Mouse (Mus musculus): ENCODE results near the gene Gapdhs. TPM values are rescaled to one million over a fixed set of nuclear protein-coding genes. Genes with fewer than 3 reads are reported as not detected.

Gene Gapdhs
- polyA plus RNA-seq, 1 experiment from 2014 or later: not detected

GRCm38 (mm10) chr7:30717006-30717715 lies 26.3 kb downstream of the Gapdhs start:
- H3K4me1 ChIP-seq (replicated peaks): peaks cover 24% of the 10 kb centered on the region
- no peak overlapping the region for H3K9ac ChIP-seq
- H3K4me2 ChIP-seq: peak overlapping the region; percentile 73
- ATAC-seq (ENCODE audit: low read depth) (peak; percentile 95), DNase-seq (peak; percentile 91)
- H3K27me3 ChIP-seq: peaks cover 36% of the 10 kb centered on the region
- no peaks in the 10 kb centered on the region for H3K9me3 ChIP-seq (replicated peaks)
- peak overlapping the region; percentile 48 for H3K4me3 ChIP-seq (replicated peaks)
- WGBS (ENCODE audit: insufficient replicate concordance): 2% methylated on average over 43 of the region's 43 CpGs
- H3K27ac ChIP-seq: no peak overlapping the region
- no peaks in the 10 kb centered on the region for H3K36me3 ChIP-seq

- Histone ChIP-seq H3K4me1 (replicated peaks) (peaks cover 23% of the 10 kb centered on the region), H3K27me3 (peaks cover 35% of the 10 kb centered on the region), H3K9ac (no peak within 1 kb of the TSS), H3K27ac (no peak within 1 kb of the TSS), H3K36me3 (no peaks in the 10 kb centered on the region), H3K9me3 (replicated peaks) (no peaks in the 10 kb centered on the region), H3K4me2 (no peak within 1 kb of the TSS), H3K4me3 (replicated peaks) (no peak within 1 kb of the TSS)
- 62% methylated on average over 3 of the region's 3 CpGs for WGBS (ENCODE audit: insufficient replicate concordance)
- no peak for DNase-seq
- no peak for ATAC-seq (ENCODE audit: low read depth)
These were observed 31.5 kb downstream of the Gapdhs start, which contains the start of gene Atp4a for GRCm38 (mm10) chr7:30711942-30712341. Gene Atp4a (plus strand): TSS chr7:30712209.

- H3K4me2 ChIP-seq: no peak overlapping the region
- no peak overlapping the region for H3K4me3 ChIP-seq (replicated peaks)
- H3K4me1 ChIP-seq (replicated peaks): peaks cover 37% of the 10 kb centered on the region
- no peak overlapping the region for H3K9ac ChIP-seq
- no peak overlapping the region for H3K27ac ChIP-seq
- no peak for ATAC-seq (ENCODE audit: low read depth)
- peaks cover 3% of the 10 kb centered on the region; the same call in 1 of the 2 replicates for H3K27me3 ChIP-seq
- WGBS (ENCODE audit: insufficient replicate concordance): 80% methylated on average over 1 of the region's 1 CpGs
- no peaks in the 10 kb centered on the region for H3K9me3 ChIP-seq (replicated peaks)
- DNase-seq: no peak
- no peaks in the 10 kb centered on the region for H3K36me3 ChIP-seq
These were observed 36.0 kb downstream of the Gapdhs start for GRCm38 (mm10) chr7:30707441-30707840.

- DNase-seq: no peak
- Histone ChIP-seq H3K9ac (no peak overlapping the region), H3K4me2 (peak overlapping the region; percentile 45)
These were observed 37.1 kb downstream of the Gapdhs start for GRCm38 (mm10) chr7:30706214-30706882.

GRCm38 (mm10) chr7:30698589-30698988 lies 44.9 kb downstream of the Gapdhs start, which contains the start of gene 2200002J24Rik:
Gene 2200002J24Rik (plus strand): TSS chr7:30698926.
- peak; percentile 55 for DNase-seq
- Histone ChIP-seq H3K27ac (no peak within 1 kb of the TSS), H3K36me3 (no peaks in the 10 kb centered on the region), H3K9me3 (replicated peaks) (no peaks in the 10 kb centered on the region), H3K9ac (no peak within 1 kb of the TSS), H3K4me1 (replicated peaks) (peaks cover 12% of the 10 kb centered on the region), H3K4me2 (no peak within 1 kb of the TSS), H3K27me3 (no peaks in the 10 kb centered on the region), H3K4me3 (replicated peaks) (no peak within 1 kb of the TSS)
- WGBS (ENCODE audit: insufficient replicate concordance): 39% methylated on average over 9 of the region's 9 CpGs
- peak; percentile 50 for ATAC-seq (ENCODE audit: low read depth)

More at GRCm38 (mm10) chr7:30706214-30706882, 37.1 kb downstream of the Gapdhs start:
- peak overlapping the region; percentile 43 for H3K27ac ChIP-seq
- no peaks in the 10 kb centered on the region for H3K9me3 ChIP-seq (replicated peaks)
- peaks cover 29% of the 10 kb centered on the region for H3K4me1 ChIP-seq (replicated peaks)
- ATAC-seq (ENCODE audit: low read depth): peak; percentile 79
- peaks cover 1% of the 10 kb centered on the region; the same call in 1 of the 2 replicates for H3K27me3 ChIP-seq
- WGBS (ENCODE audit: insufficient replicate concordance): 16% methylated on average over 7 of the region's 8 CpGs
- H3K36me3 ChIP-seq: no peaks in the 10 kb centered on the region
- no peak overlapping the region for H3K4me3 ChIP-seq (replicated peaks)

GRCm38 (mm10) chr7:30698101-30698500 lies 45.4 kb downstream of the Gapdhs start:
- H3K9me3 ChIP-seq (replicated peaks): no peaks in the 10 kb centered on the region
- 20% methylated on average over 5 of the region's 5 CpGs for WGBS (ENCODE audit: insufficient replicate concordance)
- no peak overlapping the region for H3K4me3 ChIP-seq (replicated peaks)
- DNase-seq (no peak), ATAC-seq (ENCODE audit: low read depth) (no peak)
- H3K27ac ChIP-seq: no peak overlapping the region
- no peak overlapping the region for H3K4me2 ChIP-seq
- H3K9ac ChIP-seq: no peak overlapping the region
- H3K36me3 ChIP-seq: no peaks in the 10 kb centered on the region
- peaks cover 12% of the 10 kb centered on the region for H3K4me1 ChIP-seq (replicated peaks)
- no peaks in the 10 kb centered on the region for H3K27me3 ChIP-seq

- 85% methylated on average over 6 of the region's 6 CpGs for WGBS (ENCODE audit: insufficient replicate concordance)
- DNase-seq (no peak), ATAC-seq (ENCODE audit: low read depth) (no peak)
- H3K4me2 ChIP-seq: no peak overlapping the region
- no peaks in the 10 kb centered on the region for H3K9me3 ChIP-seq (replicated peaks)
- H3K27ac ChIP-seq: no peak overlapping the region
- H3K9ac ChIP-seq: no peak overlapping the region
- no peak overlapping the region for H3K4me3 ChIP-seq (replicated peaks)
- peaks cover 8% of the 10 kb centered on the region; the same call in 1 of the 2 replicates for H3K4me1 ChIP-seq (replicated peaks)
- H3K27me3 ChIP-seq: no peaks in the 10 kb centered on the region
- H3K36me3 ChIP-seq: no peaks in the 10 kb centered on the region
These were observed 55.2 kb downstream of the Gapdhs start for GRCm38 (mm10) chr7:30688325-30688724.

- Histone ChIP-seq H3K9ac (no peak overlapping the region), H3K27ac (no peak overlapping the region), H3K4me2 (no peak overlapping the region), H3K36me3 (no peaks in the 10 kb centered on the region), H3K9me3 (replicated peaks) (no peaks in the 10 kb centered on the region), H3K27me3 (no peaks in the 10 kb centered on the region), H3K4me1 (replicated peaks) (peaks cover 8% of the 10 kb centered on the region; the same call in 1 of the 2 replicates), H3K4me3 (replicated peaks) (no peak overlapping the region)
- DNase-seq: no peak
- ATAC-seq (ENCODE audit: low read depth): no peak
- 28% methylated on average over 2 of the region's 2 CpGs for WGBS (ENCODE audit: insufficient replicate concordance)
These were observed 60.1 kb downstream of the Gapdhs start for GRCm38 (mm10) chr7:30683425-30683824.

- H3K9ac ChIP-seq: no peak overlapping the region
- WGBS (ENCODE audit: insufficient replicate concordance): 59% methylated on average over 5 of the region's 5 CpGs
These were observed 61.6 kb downstream of the Gapdhs start for GRCm38 (mm10) chr7:30681897-30682296.

More at GRCm38 (mm10) chr7:30681897-30682296, 61.6 kb downstream of the Gapdhs start:
- Histone ChIP-seq H3K4me3 (replicated peaks) (no peak overlapping the region), H3K4me1 (replicated peaks) (no peaks in the 10 kb centered on the region), H3K4me2 (no peak overlapping the region), H3K9me3 (replicated peaks) (no peaks in the 10 kb centered on the region), H3K27me3 (no peaks in the 10 kb centered on the region), H3K36me3 (no peaks in the 10 kb centered on the region), H3K27ac (no peak overlapping the region)
- ATAC-seq (ENCODE audit: low read depth): no peak
- no peak for DNase-seq

Measured in liver, embryonic 13.5 days (tissue).